Mouse (Mus musculus) midbrain, embryonic 14.5 days (tissue): ENCODE results near the gene Klhl36. TPM values are rescaled to one million over a fixed set of nuclear protein-coding genes. Genes with fewer than 3 reads are reported as not detected.

Source experiments
- ATAC-seq: fragments of 200-750 bp; cut with Nextera tagmentation; 2 replicates; pipeline ENCODE4 v1.8.0; 2017; ENCODE audit warnings: moderate number of reproducible peaks, moderate library complexity; ENCODE audit not compliant: low FRiP score, low TSS enrichment
- DNase-seq: peaks from one replicate; pipeline ENCODE4 v3.0.0-alpha.2; 2015
- H3K27ac ChIP-seq: fragments of 300-500 bp; sonication (generic); replicated peaks from 2 replicates; pipeline ENCODE4 v1.5.1; 2014; ENCODE audit warnings: mild to moderate bottlenecking, low read depth, low read length, moderate library complexity
- H3K27me3 ChIP-seq: fragments of 300-500 bp; sonication (generic); 2 replicates; pipeline ENCODE4 v1.6.1; 2014; ENCODE audit warnings: low read length, control low read depth, mixed read lengths; ENCODE audit not compliant: control insufficient read depth, insufficient read depth
- H3K36me3 ChIP-seq: fragments of 300-500 bp; sonication (generic); 2 replicates; pipeline ENCODE4 v1.6.1; 2014; ENCODE audit warnings: low read length, control low read depth; ENCODE audit not compliant: control insufficient read depth, insufficient read depth
- H3K4me1 ChIP-seq: fragments of 300-500 bp; sonication (generic); 2 replicates; pipeline ENCODE4 v1.6.1; 2014; ENCODE audit warnings: mild to moderate bottlenecking, antibody characterized with exemption, low read length, control low read depth; ENCODE audit not compliant: control insufficient read depth, insufficient read depth
- H3K4me2 ChIP-seq: fragments of 300-500 bp; sonication (generic); 2 replicates; pipeline ENCODE4 v1.6.1; 2014; ENCODE audit warnings: mild to moderate bottlenecking, low read length, moderate library complexity
- H3K4me3 ChIP-seq: fragments of 300-500 bp; sonication (generic); replicated peaks from 2 replicates; pipeline ENCODE4 v1.5.1; 2014; ENCODE audit warnings: low read depth, low read length
- H3K9ac ChIP-seq: fragments of 300-500 bp; sonication (generic); replicated peaks from 2 replicates; pipeline ENCODE4 v1.6.1; 2014; ENCODE audit warnings: mild to moderate bottlenecking, low read length, moderate library complexity
- H3K9me3 ChIP-seq: fragments of 300-500 bp; sonication (generic); 2 replicates; pipeline ENCODE4 v1.6.1; 2016; ENCODE audit warnings: low read length, control low read depth, mixed read lengths; ENCODE audit not compliant: control insufficient read depth
- WGBS: fragments of 180-500 bp; shearing (Covaris S2); extraction: QIAGEN DNeasy Blood & Tissue Kit; methylation state at CpG from one replicate; pipeline ENCODE4 v1.1.7; 2014; 5-methylcytosine and 5-hydroxymethylcytosine counted together
- polyA plus RNA-seq: library from polyadenylated mRNA; unstranded; fragments of >200 nt; fragmentation: Nextera tagmentation; extraction: Ambion mirVana; gene quantifications from 2 replicates; pipeline ENCODE4 v1.2.1, GENCODE M21; 2014

The Klhl36 gene
- polyA plus RNA-seq, 1 experiment from 2014 or later = 14.0 TPM

GRCm38 (mm10) chr8:119915298-119915697 is 53.2 kb downstream of the Klhl36 start:
- H3K36me3 ChIP-seq = 0 out of 2 replicates have a peak, but pooled peaks cover 7% of the 10 kb centered on the region
- H3K27me3 ChIP-seq = no peaks in the 10 kb centered on the region
- 92% methylated on average over 4 of the region's 4 CpGs for WGBS
- ATAC-seq (no peak), DNase-seq (no peak)
- no peak overlapping the region for H3K27ac ChIP-seq
- no peak overlapping the region for H3K9ac ChIP-seq
- H3K4me1 ChIP-seq = peaks cover 36% of the 10 kb centered on the region
- no peak overlapping the region for H3K4me3 ChIP-seq
- H3K4me2 ChIP-seq = no peak overlapping the region
- no peaks in the 10 kb centered on the region for H3K9me3 ChIP-seq

- no peak for DNase-seq
- Histone ChIP-seq H3K27me3 (no peaks in the 10 kb centered on the region), H3K9me3 (no peaks in the 10 kb centered on the region), H3K4me3 (no peak overlapping the region), H3K27ac (no peak overlapping the region), H3K36me3 (0 out of 2 replicates have a peak, but pooled peaks cover 7% of the 10 kb centered on the region), H3K4me1 (peaks cover 34% of the 10 kb centered on the region), H3K4me2 (no peak overlapping the region), H3K9ac (no peak overlapping the region)
- no peak for ATAC-seq
- 80% methylated on average over 16 of the region's 16 CpGs for WGBS
These were observed 54.3 kb downstream of the Klhl36 start for GRCm38 (mm10) chr8:119916237-119916892.

- no peak overlapping the region for H3K4me2 ChIP-seq
- no peak overlapping the region for H3K4me3 ChIP-seq
- H3K27ac ChIP-seq = no peak overlapping the region
- WGBS = 93% methylated on average over 3 of the region's 3 CpGs
- DNase-seq = no peak
- no peaks in the 10 kb centered on the region for H3K9me3 ChIP-seq
- no peak overlapping the region for H3K9ac ChIP-seq
- H3K27me3 ChIP-seq = no peaks in the 10 kb centered on the region
- peaks cover 23% of the 10 kb centered on the region for H3K4me1 ChIP-seq
- 0 out of 2 replicates have a peak, but pooled peaks cover 7% of the 10 kb centered on the region for H3K36me3 ChIP-seq
- ATAC-seq = no peak
These were observed 55.3 kb downstream of the Klhl36 start for GRCm38 (mm10) chr8:119917415-119917814.

- H3K27ac ChIP-seq = no peak overlapping the region
- no peak overlapping the region for H3K9ac ChIP-seq
- no peak overlapping the region for H3K4me2 ChIP-seq
- H3K9me3 ChIP-seq = no peaks in the 10 kb centered on the region
- no peak for ATAC-seq
- DNase-seq = no peak
- WGBS = 93% methylated on average over 1 of the region's 1 CpGs
- peaks cover 16% of the 10 kb centered on the region for H3K4me1 ChIP-seq
- 0 out of 2 replicates have a peak, but pooled peaks cover 7% of the 10 kb centered on the region for H3K36me3 ChIP-seq
- no peaks in the 10 kb centered on the region for H3K27me3 ChIP-seq
- no peak overlapping the region for H3K4me3 ChIP-seq
These were observed 56.1 kb downstream of the Klhl36 start for GRCm38 (mm10) chr8:119918155-119918567.

GRCm38 (mm10) chr8:119923259-119923658 is 61.2 kb downstream of the Klhl36 start:
- Histone ChIP-seq H3K27ac (no peak overlapping the region), H3K4me3 (no peak overlapping the region), H3K4me2 (no peak overlapping the region), H3K9ac (no peak overlapping the region), H3K4me1 (0 out of 2 replicates have a peak, but pooled peaks cover 3% of the 10 kb centered on the region), H3K27me3 (no peaks in the 10 kb centered on the region), H3K9me3 (no peaks in the 10 kb centered on the region), H3K36me3 (0 out of 2 replicates have a peak, but pooled peaks cover 4% of the 10 kb centered on the region)
- no peak for ATAC-seq
- WGBS = 74% methylated on average over 5 of the region's 5 CpGs
- no peak for DNase-seq

GRCm38 (mm10) chr8:119925428-119925827 is 63.4 kb downstream of the Klhl36 start:
- ATAC-seq (no peak), DNase-seq (no peak)
- H3K4me3 ChIP-seq = no peak overlapping the region
- 0 out of 2 replicates have a peak, but pooled peaks cover 3% of the 10 kb centered on the region for H3K4me1 ChIP-seq
- H3K27ac ChIP-seq = no peak overlapping the region
- H3K36me3 ChIP-seq = no peaks in the 10 kb centered on the region
- no peak overlapping the region for H3K9ac ChIP-seq
- 93% methylated on average over 4 of the region's 4 CpGs for WGBS
- H3K4me2 ChIP-seq = no peak overlapping the region
- no peaks in the 10 kb centered on the region for H3K9me3 ChIP-seq
- no peaks in the 10 kb centered on the region for H3K27me3 ChIP-seq

GRCm38 (mm10) chr8:119926474-119926873 is 64.4 kb downstream of the Klhl36 start:
- H3K4me2 ChIP-seq = no peak overlapping the region
- no peak overlapping the region for H3K4me3 ChIP-seq
- H3K27ac ChIP-seq = no peak overlapping the region
- ATAC-seq (no peak), DNase-seq (no peak)
- no peaks in the 10 kb centered on the region for H3K27me3 ChIP-seq
- no peaks in the 10 kb centered on the region for H3K36me3 ChIP-seq
- 82% methylated on average over 2 of the region's 2 CpGs for WGBS
- H3K9ac ChIP-seq = no peak overlapping the region
- no peaks in the 10 kb centered on the region for H3K9me3 ChIP-seq
- H3K4me1 ChIP-seq = 0 out of 2 replicates have a peak, but pooled peaks cover 3% of the 10 kb centered on the region
